Mouse (Mus musculus): Measurements from ENCODE around the gene Gabra3. TPM values are rescaled to one million over a fixed set of nuclear protein-coding genes. Genes with fewer than 3 reads are reported as not detected.

Gabra3 gene
- polyA plus RNA-seq (2012; rRNA removed) = 1.4 and 1.9 TPM in 2 replicates

DNA sequence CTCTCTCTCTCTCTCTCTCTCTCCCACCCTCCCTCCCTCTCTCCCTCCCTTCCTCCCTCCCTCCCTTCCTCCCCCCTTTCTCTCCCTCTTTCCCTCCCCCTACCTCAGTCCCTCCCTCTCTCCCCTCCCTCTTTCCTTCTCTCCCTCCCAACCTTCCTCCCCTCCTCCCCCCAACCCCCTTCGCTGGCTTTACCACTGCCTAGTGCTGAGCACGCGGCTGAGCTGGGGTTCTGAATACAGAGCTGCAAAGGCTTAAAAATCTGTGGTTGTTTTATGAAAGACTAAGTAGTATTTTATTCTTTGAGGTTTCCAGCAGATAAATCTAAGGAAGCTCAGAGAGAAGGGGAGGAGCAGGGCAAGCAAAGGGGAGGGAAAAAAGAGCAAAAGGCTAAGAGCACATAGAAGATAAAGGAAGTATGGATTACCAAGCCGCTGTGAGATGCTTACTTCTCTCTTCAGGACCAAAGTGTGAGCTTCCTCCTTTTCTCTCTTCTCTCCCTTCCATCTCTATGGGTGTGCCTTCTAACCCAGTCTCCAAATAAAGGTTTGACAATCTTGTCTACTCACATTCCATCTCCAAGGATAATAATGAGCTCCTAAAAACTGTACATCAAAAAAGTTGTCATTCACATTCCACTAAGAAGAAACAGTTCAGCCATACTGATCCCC lies at the start of gene Gabra3:
TSS of gene Gabra3 (minus strand) at position 619 of the 669 bp plus-strand sequence.
- TF ChIP-seq POLR2A (IDR thresholded peaks at IDR 0.05; ENCODE audit: low read depth, low read length) (no peak), CTCF (IDR thresholded peaks at IDR 0.05; ENCODE audit: extremely low read depth, insufficient read depth, insufficient read length, insufficient replicate concordance) (no peak)
- WGBS = 12% methylated on average over 4 of the region's 4 CpGs
- Histone ChIP-seq H3K27ac (ENCODE audit: insufficient read depth, low read length) (no peak within 1 kb of the TSS), H3K27me3 (ENCODE audit: control insufficient read depth, insufficient read depth, low read length) (no peaks in the 10 kb centered on the region), H3K36me3 (ENCODE audit: control insufficient read depth, insufficient read depth, low read length) (no peaks in the 10 kb centered on the region), H3K4me3 (ENCODE audit: extremely low read depth, insufficient read depth, insufficient read length) (no peak within 1 kb of the TSS), H3K4me1 (ENCODE audit: control insufficient read depth, insufficient read depth, insufficient read length) (no peaks in the 10 kb centered on the region)
- DNase-seq (ENCODE audit: low read depth in 1 of 2, low spot score in 2 of 2) = no peak

DNA sequence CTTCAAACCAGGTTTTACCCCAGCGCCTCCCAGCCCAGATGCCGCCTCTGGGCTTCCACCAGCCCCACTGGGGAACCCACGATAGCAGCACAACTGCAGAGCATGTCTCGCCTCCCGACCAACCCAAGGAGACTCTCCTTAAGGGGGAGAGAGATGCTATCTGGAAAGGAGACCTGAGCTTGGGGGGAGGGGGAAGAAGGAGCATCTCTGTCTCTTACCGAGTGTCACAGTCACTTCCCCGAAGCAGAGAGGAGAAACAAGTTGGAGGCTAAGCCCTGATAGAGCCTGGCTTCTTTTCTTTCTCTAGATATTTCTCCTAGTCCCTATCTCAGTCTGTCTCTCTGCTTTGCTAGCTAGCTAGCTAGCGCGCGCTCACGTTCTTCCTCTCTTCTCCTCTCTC lies 859 bp downstream of the Gabra3 start:
- Histone ChIP-seq H3K4me3 (ENCODE audit: extremely low read depth, insufficient read depth, insufficient read length) (no peak overlapping the region), H3K36me3 (ENCODE audit: control insufficient read depth, insufficient read depth, low read length) (no peaks in the 10 kb centered on the region), H3K27me3 (ENCODE audit: control insufficient read depth, insufficient read depth, low read length) (no peaks in the 10 kb centered on the region), H3K27ac (ENCODE audit: insufficient read depth, low read length) (no peak overlapping the region), H3K4me1 (ENCODE audit: control insufficient read depth, insufficient read depth, insufficient read length) (no peaks in the 10 kb centered on the region)
- 16% methylated on average over 11 of the region's 11 CpGs for WGBS
- TF ChIP-seq CTCF (IDR thresholded peaks at IDR 0.05; ENCODE audit: extremely low read depth, insufficient read depth, insufficient read length, insufficient replicate concordance) (no peak), POLR2A (IDR thresholded peaks at IDR 0.05; ENCODE audit: low read depth, low read length) (no peak)
- DNase-seq (ENCODE audit: low read depth in 1 of 2, low spot score in 2 of 2) = no peak

DNA sequence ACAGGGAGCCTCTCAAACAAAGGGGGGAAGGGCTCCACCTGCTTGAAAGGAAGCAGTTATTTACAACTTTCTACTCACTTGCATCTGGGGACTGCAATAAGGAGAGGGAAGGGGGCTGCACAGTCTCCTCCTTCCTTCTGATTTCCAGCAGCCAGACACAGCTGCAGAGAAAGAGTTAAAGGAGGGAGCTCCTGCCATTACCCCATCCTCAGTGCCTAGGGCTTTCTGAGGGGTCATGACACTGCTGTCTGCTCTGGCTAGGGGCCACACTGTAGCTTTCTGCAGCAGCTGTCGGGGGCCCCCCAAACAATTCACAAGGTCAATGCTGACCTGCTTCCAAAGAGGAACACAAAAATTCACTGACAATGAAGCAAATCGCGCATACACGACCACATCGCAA lies 1.3 kb downstream of the Gabra3 start:
- no peak overlapping the region for H3K27ac ChIP-seq (ENCODE audit: insufficient read depth, low read length)
- no peak for DNase-seq (ENCODE audit: low read depth in 1 of 2, low spot score in 2 of 2)
- no peaks in the 10 kb centered on the region for H3K36me3 ChIP-seq (ENCODE audit: control insufficient read depth, insufficient read depth, low read length)
- H3K4me1 ChIP-seq (ENCODE audit: control insufficient read depth, insufficient read depth, insufficient read length) = no peaks in the 10 kb centered on the region
- WGBS = 36% methylated on average over 5 of the region's 5 CpGs
- no peaks in the 10 kb centered on the region for H3K27me3 ChIP-seq (ENCODE audit: control insufficient read depth, insufficient read depth, low read length)
- H3K4me3 ChIP-seq (ENCODE audit: extremely low read depth, insufficient read depth, insufficient read length) = no peak overlapping the region
- TF ChIP-seq CTCF (IDR thresholded peaks at IDR 0.05; ENCODE audit: extremely low read depth, insufficient read depth, insufficient read length, insufficient replicate concordance) (no peak), POLR2A (IDR thresholded peaks at IDR 0.05; ENCODE audit: low read depth, low read length) (no peak)

DNA sequence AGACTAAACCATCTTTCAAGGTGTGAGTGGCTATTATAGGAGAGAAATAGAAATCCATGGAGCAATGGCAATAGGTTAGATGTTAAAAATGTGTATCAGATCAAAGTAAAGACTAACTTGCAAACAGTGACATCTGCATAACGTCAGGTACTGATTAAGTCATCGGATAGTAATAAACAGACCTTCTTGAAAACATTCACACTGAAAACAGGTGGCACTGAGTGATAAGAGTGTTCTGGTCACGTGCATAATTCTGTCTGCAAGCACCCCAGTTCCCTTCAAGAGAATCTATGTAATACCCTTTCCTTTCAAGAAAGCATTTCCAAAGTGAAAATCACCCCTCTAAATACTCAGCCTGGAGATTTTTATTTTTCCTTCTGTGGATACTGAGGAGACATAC lies 6.0 kb downstream of the Gabra3 start:
- TF ChIP-seq POLR2A (IDR thresholded peaks at IDR 0.05; ENCODE audit: low read depth, low read length) (no peak), CTCF (IDR thresholded peaks at IDR 0.05; ENCODE audit: extremely low read depth, insufficient read depth, insufficient read length, insufficient replicate concordance) (no peak)
- WGBS = 50% methylated on average over 3 of the region's 3 CpGs
- H3K4me1 ChIP-seq (ENCODE audit: control insufficient read depth, insufficient read depth, insufficient read length) = no peaks in the 10 kb centered on the region

DNA sequence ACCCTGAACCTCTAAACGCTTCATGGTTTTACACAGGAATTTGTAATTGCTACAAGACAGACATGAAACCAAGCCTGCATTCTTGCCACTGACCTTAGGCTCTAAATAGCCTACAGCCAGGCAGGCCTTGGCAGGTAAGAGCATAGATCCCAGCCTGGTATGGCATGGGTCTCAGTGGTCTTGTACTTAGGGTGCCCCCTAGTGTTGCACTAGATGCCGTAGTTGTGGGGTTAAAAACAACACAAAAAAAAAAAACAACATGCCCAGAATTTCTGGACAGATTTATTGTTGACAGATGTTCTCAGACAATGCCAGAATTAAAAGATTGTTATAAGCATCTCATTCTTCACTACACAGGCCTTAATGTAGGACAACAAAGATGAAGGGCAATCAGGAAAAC lies 12.0 kb downstream of the Gabra3 start:
- H3K4me1 ChIP-seq (ENCODE audit: control insufficient read depth, insufficient read depth, insufficient read length) = no peaks in the 10 kb centered on the region
- TF ChIP-seq POLR2A (IDR thresholded peaks at IDR 0.05; ENCODE audit: low read depth, low read length) (no peak), CTCF (IDR thresholded peaks at IDR 0.05; ENCODE audit: extremely low read depth, insufficient read depth, insufficient read length, insufficient replicate concordance) (no peak)
- DNase-seq (ENCODE audit: low read depth in 1 of 2, low spot score in 2 of 2) = no peak
- H3K4me3 ChIP-seq (ENCODE audit: extremely low read depth, insufficient read depth, insufficient read length) = no peak overlapping the region
- 50% methylated on average over 2 of the region's 2 CpGs for WGBS
- H3K27ac ChIP-seq (ENCODE audit: insufficient read depth, low read length) = no peak overlapping the region
- no peaks in the 10 kb centered on the region for H3K36me3 ChIP-seq (ENCODE audit: control insufficient read depth, insufficient read depth, low read length)
- H3K27me3 ChIP-seq (ENCODE audit: control insufficient read depth, insufficient read depth, low read length) = no peaks in the 10 kb centered on the region

More for the DNA sequence above, 6.0 kb downstream of the Gabra3 start:
- no peak overlapping the region for H3K27ac ChIP-seq (ENCODE audit: insufficient read depth, low read length)
- no peaks in the 10 kb centered on the region for H3K36me3 ChIP-seq (ENCODE audit: control insufficient read depth, insufficient read depth, low read length)
- no peak overlapping the region for H3K4me3 ChIP-seq (ENCODE audit: extremely low read depth, insufficient read depth, insufficient read length)
- H3K27me3 ChIP-seq (ENCODE audit: control insufficient read depth, insufficient read depth, low read length) = no peaks in the 10 kb centered on the region
- DNase-seq (ENCODE audit: low read depth in 1 of 2, low spot score in 2 of 2) = no peak

DNA sequence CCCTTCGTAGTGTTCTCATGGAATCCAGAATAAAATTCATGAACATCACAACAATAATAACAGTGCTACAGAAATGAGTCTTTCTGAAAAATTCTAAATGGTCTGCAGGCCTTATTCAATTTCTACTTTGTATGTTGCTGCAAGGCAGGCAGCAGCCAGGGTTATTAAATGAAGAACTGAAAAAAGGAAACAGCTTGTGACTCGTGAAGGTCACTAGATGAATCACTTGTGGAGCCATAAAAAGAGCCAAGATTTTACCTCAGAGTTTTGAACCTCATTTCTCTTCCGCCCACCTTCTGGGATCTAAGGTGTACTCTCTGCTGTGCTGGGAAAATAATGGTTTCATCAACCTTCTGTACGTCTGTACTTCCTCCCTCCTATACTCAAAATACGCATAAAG lies 159.4 kb downstream of the Gabra3 start:
- H3K4me3 ChIP-seq (ENCODE audit: extremely low read depth, insufficient read depth, insufficient read length) = no peak overlapping the region
- no peaks in the 10 kb centered on the region for H3K36me3 ChIP-seq (ENCODE audit: control insufficient read depth, insufficient read depth, low read length)
- 71% methylated on average over 5 of the region's 5 CpGs for WGBS
- H3K27ac ChIP-seq (ENCODE audit: insufficient read depth, low read length) = no peak overlapping the region
- H3K4me1 ChIP-seq (ENCODE audit: control insufficient read depth, insufficient read depth, insufficient read length) = no peaks in the 10 kb centered on the region
- TF ChIP-seq CTCF (IDR thresholded peaks at IDR 0.05; ENCODE audit: extremely low read depth, insufficient read depth, insufficient read length, insufficient replicate concordance) = no peak
- no peak for TF ChIP-seq POLR2A (IDR thresholded peaks at IDR 0.05; ENCODE audit: low read depth, low read length)
- H3K27me3 ChIP-seq (ENCODE audit: control insufficient read depth, insufficient read depth, low read length) = no peaks in the 10 kb centered on the region
- no peak for DNase-seq (ENCODE audit: low read depth in 1 of 2, low spot score in 2 of 2)

DNA sequence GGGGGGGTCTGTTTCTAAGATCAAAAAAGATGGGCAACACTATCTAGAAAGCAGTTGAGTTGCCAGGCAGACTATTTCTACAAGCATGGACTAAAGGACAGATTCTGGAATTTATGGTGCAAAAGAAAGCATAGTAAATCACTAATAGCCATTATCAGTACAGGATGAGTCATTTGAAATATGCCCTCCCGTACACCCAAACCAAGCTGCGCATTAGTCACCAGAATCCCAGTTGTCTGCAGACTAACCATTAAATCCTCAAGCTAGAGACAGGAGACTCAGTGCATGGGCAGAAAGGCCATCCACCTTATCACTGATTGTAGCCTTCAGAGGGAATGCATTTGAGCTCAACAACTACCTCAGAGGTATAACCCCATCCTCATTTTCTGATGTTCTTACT lies 166.8 kb downstream of the Gabra3 start:
- Histone ChIP-seq H3K36me3 (ENCODE audit: control insufficient read depth, insufficient read depth, low read length) (no peaks in the 10 kb centered on the region), H3K4me1 (ENCODE audit: control insufficient read depth, insufficient read depth, insufficient read length) (no peaks in the 10 kb centered on the region), H3K27me3 (ENCODE audit: control insufficient read depth, insufficient read depth, low read length) (no peaks in the 10 kb centered on the region), H3K4me3 (ENCODE audit: extremely low read depth, insufficient read depth, insufficient read length) (no peak overlapping the region), H3K27ac (ENCODE audit: insufficient read depth, low read length) (no peak overlapping the region)
- TF ChIP-seq POLR2A (IDR thresholded peaks at IDR 0.05; ENCODE audit: low read depth, low read length) = no peak
- TF ChIP-seq CTCF (IDR thresholded peaks at IDR 0.05; ENCODE audit: extremely low read depth, insufficient read depth, insufficient read length, insufficient replicate concordance) = no peak
- WGBS = 96% methylated on average over 2 of the region's 2 CpGs
- DNase-seq (ENCODE audit: low read depth in 1 of 2, low spot score in 2 of 2) = no peak

Measured in spleen, adult 2 months (tissue).